Mouse (Mus musculus): Measurements from ENCODE around the gene Timm10b.
A peak's percentile ranks its signal among the peaks of the same experiment; 100 is the strongest.

Gene Timm10b

DNA sequence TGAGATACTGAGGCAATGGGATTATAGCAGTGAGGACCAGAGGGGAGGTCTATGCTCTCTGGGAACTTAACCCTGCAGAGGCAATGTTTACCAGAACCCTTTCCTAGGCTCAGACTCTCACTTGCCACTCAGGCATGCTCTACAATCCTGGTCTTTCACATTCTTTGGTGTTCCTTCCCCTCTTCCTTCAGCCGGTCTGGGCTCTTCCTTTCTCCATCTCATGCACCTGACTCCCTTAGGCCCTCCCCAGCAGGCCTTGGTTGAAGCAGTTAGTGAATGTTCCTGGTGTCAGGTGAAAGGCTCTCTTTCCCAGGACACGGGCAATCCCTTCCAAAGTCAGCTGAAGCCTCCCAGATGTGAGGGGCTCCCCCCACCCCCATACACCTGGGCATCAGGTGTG lies at the start of gene Timm10b:
Gene Timm10b (plus strand): TSS at position 301 of the 400 bp plus-strand sequence.
- no peak for DNase-seq (ENCODE audit: low spot score in 2 of 2)

DNA sequence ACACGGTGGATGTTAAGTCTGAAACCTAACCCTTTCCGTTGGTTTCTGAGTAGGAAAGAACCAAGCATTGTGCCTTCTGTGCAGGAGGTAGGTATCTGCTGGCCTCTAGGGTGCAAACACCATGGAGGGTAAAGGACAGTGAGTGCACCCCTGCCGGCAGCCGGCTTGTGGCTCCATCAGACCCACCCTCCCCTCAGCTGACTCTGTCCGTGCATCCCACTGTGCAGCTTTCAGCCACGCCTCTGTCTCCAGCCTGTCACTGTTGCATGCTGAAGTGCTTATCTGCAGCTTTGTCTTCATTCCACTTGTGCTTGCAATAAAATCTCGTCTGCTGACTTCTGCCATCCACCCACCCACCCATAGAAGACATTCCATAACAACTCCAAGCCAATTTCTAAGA lies 49.8 kb upstream of the Timm10b start:
- no peak for DNase-seq (ENCODE audit: low spot score in 2 of 2)

DNA sequence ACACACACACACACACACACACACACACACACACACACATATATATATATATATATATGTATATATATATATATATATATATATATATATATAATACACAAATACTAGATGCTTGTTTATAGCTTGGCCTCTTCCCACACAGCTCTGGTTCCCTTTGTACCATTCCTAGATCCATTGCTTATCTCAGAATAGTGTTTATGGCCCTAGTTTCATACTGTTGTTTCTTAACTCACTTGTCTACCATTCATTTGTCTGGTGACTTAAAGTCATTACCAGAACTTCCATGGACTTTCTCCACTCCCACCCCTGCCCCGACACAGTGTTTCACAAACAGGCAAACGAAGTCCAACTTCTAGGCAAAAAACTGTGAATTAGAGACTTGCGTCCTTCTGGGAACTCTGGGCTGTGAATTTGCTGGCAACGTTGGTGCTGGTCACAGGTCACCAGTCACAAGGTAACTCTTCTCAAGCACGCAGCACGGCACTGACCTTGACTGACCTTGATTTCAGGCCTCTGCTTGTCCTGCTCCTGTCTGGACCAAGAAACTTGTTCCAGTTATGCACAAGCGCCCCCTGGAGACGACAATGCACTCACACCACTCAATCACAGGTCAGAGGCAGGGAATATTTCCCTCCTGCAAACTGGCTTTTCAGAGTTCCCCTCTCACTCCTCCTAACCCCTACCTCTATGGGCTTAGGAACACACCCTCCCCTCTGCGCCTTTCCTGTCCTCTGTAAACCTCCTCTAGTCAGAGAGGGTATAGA lies 36.8 kb upstream of the Timm10b start:
- peak; percentile 27 to 30 for DNase-seq (ENCODE audit: low spot score in 2 of 2)

DNA sequence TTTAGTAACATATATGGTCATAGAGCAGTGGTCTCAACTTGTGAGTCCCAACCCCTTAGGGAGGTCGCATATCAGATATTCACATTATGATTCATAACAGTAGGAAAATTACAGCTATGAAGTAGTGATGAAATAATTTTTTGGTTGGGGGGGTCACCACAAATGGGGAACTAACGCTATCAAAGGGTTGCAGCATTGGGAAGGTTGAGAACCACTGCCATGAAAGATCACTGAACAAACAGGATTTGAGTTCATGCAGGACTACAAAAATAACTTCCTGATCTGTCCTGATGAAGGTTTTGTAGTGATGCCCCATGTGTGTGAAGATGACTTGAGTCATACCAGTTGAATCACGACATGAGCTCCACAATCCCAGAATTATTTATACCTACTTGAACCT lies 31.4 kb upstream of the Timm10b start:
- no peak for DNase-seq (ENCODE audit: low spot score in 2 of 2)

DNA sequence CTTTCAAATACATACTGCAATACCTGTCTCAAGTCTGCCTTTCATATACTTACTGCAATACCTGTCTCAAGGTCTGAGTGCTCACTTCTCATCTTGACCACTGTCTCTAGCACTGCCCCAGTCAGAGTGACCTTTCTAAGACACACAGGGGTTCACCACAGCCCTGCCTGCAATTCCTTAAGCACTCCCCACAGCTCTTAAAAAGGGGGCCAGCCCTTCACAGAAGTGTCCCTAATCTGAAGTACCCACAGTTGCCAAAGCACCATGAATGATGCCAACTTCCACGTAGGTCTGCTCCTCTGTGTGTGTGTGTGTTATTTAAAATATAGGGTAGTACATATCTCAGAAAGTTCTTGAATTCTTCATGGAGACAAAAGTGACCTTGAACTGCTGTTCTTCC lies 28.1 kb upstream of the Timm10b start:
- DNase-seq (ENCODE audit: low spot score in 2 of 2): no peak

DNA sequence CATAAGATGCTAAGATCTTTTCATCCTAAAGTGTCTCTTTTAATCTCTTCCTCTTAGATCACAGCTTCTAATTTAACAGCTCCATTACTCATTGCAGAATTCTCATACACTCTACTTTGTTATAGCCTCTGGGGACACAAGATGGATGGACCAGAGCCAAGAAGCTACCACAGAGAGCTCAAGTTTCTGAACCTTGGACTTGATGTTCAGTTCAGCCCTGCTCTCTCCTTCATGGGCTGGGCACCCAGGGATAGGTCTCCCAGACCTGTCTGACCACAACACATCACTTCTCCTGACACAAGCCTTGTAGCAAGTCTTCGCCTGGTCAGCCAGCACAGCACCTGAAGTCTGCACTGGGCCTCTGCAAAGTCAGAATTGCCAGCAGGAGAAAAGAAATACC lies 25.5 kb upstream of the Timm10b start:
- DNase-seq (ENCODE audit: low spot score in 2 of 2): no peak

DNA sequence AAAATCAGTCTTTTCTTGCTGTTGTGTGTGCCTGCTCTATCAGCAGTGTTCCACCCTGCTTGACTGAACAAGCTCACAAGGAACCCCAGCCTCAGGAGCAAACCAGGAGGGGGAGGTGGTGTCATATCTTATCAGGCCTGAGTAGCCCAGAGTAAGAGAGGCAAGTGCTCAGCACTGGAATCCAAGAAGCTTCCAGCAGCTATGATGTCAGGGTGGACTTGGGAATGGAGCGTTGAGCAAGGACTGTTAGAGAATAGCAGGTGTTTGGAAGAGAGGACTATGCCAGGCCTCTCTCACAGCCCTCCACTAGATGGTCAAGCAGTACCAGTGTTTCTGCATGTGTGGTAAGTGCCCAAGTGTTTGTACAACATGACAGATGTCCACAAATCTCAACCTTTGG lies 24.1 kb upstream of the Timm10b start:
- no peak for DNase-seq (ENCODE audit: low spot score in 2 of 2)

DNA sequence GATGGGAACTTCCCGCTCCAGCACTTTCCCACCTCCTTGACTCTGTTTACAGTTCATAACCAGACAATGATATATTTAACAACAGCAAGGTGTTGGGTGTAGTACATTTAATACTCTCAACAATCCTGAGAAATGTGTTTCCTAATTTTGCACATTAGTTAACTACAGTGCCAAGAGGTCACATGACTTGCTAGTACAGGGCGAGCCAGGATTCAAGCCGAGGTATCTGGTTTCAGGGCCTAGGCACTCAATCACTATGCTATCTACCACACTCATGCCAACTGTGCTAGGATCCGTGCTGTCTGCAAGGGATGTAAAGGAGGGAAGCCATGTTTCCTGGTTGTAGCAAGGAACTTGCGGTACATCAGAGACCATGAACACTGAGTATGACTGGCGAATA lies 23.3 kb upstream of the Timm10b start:
- no peak for DNase-seq (ENCODE audit: low spot score in 2 of 2)

DNA sequence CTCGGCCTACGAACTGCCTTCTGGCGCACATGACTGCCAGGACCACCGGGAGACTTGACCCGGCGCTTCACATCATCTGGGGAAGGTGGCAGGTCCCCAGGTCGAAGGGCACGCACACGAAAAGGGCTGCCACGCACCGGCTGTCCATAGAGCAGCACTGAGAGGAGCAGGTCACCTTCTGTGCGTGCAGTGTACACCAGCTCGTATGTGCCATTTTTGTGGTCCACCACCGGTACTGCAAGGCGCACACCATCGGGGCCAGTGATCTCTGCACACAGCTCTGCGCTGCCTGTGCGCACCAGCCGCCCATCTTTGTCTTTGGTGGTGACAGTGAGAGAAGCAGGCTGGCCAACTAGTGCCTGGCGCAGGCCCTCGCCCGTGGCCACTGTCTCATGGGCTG lies 22.0 kb upstream of the Timm10b start:
- no peak for DNase-seq (ENCODE audit: low spot score in 2 of 2)

DNA sequence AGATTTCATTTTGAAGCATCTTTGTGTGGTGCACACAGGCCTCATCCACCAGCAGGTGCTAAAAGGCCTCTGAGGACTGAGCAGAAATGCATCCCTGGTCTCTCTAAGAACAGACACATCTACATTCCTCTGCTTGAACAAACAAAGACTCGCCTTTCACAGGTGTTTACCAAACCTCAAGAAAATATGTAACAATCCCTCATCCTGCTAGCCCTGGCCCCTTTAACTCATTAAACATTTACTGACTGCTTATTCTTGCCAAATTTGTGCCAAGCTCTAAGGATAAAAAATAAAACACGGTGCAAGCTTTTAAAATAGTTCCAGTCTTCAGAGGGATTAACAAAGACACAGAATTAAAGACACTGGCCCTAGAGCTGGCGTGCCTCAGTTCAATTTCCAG lies 20.2 kb upstream of the Timm10b start:
- DNase-seq (ENCODE audit: low spot score in 2 of 2): no peak

DNA sequence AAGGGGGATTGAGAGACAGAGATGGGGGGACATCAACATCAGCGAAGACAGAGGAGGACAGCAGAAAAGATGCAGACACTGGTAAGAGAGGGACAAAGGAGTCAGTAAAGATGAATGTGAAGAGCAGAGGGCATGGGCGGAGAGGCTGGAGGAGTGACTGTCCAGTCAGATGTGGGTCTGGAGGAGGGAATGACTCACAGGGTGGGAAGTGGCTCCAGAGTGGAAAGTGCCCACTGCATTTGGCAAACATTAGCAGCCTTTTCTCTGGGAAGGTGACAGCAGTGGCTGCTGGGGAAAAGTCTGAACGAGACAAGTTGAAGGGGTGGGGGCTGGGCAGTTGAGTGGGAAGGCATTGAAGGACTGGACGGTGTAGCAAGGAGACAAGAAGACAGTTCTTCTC lies 18.8 kb upstream of the Timm10b start:
- DNase-seq (ENCODE audit: low spot score in 2 of 2): no peak

DNA sequence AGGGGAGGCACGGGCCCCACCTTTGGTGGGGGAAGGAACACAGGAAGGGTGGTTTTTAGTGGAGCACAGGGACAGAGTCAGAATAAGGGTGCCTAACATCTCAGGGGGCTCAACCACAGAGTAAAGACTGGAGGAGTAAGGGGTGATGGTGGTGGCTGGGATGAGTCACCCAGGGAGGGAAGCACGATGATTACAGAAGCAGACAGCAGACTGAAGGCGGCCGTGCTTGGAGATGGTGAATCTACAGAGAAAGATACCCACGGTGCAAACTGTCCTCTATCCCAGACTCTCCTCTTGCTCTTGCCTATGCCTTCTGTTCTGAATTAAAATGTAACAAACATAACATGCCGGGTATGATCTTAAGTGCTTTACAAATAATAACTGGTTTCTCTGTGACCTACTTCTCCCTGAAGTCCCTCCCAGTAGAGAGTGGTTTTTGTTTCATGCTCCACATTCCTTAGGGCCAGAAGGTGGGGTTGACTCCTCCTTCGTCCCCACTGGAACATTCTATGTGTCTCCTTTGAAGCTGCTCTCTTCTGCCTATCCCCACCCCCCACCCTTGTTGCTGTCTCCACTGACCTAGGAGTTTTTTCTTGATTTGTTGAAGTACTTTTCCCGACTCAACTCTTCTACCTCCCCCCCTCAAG lies 18.1 kb upstream of the Timm10b start:
- no peak for DNase-seq (ENCODE audit: low spot score in 2 of 2)

DNA sequence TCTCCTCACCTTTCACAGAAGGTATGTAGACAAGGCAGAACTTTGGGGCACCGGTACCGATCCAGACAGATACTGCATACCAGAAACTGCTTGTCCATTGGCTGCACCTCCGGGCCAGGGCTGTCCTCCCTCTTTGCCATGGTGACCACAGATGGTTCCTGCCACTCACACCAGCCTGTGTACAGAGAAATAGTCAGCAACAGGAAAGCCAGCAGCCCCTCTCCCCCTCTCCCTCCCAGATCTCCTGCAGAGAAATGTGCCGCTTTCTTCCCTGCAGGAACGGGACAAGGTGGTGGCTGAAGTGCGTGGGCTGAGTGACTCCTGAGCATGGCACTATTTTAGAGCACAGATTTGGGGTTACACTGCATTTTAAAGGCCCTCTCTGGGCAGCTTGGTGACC lies 14.5 kb upstream of the Timm10b start:
- DNase-seq (ENCODE audit: low spot score in 2 of 2): no peak

DNA sequence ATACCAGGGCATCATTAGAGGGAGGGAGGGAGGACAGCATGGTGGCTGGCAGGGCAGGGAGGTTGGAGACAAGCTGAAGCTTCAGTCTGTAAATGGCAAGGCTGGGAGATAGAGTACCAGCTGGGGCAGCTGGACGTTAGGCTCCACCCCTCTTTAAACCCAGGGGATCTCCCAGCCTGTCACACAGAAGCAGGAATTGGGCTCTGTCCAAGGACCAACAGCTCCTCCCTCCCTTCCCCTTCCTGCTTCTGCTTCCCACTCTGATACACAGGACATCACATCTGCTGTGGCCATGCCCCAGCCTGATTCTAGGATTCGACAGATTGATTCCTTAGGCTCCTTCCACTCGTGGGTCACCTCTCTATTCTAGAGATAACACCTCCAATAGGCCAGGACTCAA lies 11.2 kb upstream of the Timm10b start:
- DNase-seq (ENCODE audit: low spot score in 2 of 2): no peak

DNA sequence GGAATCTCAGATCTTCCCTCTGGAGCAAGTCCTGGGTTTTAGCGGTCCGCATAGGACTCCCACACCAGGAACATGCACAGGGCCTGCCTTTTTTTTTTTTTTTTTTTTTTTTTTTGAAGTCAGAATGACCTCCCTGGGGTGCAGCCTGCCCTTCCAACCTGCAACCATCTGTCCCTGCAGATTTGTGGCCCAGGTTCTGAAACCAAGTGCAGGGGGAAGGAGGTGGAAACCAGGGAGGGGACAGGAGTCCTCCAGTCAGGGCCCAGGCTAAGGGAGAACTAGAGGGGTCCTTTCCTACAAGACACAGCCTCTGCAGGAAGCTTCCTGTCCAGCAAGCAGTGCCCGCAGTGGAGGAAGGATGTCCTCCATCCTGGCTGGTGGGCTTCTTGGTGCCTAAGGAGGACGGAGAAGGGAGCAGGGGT lies 7.3 kb upstream of the Timm10b start:
- no peak for DNase-seq (ENCODE audit: low spot score in 2 of 2)

DNA sequence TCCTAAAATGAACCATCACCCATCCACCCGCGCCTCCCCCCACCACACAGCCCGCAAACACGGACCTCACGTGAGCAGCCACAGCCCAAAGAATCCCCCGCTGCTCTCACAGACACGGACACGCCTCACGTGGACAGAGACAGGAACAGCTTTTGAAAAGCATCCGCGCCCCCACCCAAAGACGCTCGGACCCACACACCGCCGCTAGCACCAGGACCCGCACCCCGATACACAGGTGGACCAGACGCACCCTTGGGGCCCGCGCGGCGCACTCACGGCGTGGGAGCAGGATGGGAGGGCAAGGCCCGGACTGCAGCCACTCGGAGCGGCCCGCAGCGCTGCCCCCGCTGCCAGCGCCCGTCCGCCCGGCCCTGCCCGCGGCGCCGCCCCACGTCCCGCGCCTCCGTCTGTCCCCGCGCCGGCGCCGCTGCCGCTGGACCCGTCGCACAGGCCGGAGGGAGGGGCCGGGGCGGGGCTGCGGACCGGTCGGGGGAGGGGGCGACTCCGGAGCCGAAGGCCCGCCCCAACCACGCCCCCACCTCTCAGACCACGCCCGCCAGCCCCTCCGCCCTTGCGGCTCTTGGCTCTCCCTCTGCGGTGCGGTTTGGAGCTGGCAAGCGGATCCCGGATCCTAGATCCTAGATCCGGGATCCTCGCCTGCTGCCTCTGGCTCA lies 6.6 kb upstream of the Timm10b start, which contains the start of gene Trim3:
Gene Trim3 (minus strand): TSS at position 445 of the 674 bp plus-strand sequence.
- DNase-seq (ENCODE audit: low spot score in 2 of 2): peak; percentile 87 to 90

DNA sequence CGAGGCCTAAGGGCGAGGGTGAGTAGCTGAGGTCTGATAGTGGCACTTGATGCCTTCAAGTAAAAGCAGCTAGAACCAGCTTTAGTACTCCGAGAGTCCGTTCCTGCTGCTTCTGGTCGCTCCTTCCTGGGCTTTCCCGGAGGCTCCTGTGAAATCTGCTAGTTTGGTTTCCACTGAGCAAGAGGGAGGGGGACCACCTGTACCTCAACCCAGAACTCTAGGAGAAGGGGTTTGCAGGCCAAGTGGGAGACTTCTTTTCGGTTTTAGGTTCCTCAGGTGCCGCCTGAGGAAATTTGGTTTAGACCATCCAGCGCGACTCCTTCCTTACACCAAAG lies 6.1 kb upstream of the Timm10b start:
- no peak for DNase-seq (ENCODE audit: low spot score in 2 of 2)

DNA sequence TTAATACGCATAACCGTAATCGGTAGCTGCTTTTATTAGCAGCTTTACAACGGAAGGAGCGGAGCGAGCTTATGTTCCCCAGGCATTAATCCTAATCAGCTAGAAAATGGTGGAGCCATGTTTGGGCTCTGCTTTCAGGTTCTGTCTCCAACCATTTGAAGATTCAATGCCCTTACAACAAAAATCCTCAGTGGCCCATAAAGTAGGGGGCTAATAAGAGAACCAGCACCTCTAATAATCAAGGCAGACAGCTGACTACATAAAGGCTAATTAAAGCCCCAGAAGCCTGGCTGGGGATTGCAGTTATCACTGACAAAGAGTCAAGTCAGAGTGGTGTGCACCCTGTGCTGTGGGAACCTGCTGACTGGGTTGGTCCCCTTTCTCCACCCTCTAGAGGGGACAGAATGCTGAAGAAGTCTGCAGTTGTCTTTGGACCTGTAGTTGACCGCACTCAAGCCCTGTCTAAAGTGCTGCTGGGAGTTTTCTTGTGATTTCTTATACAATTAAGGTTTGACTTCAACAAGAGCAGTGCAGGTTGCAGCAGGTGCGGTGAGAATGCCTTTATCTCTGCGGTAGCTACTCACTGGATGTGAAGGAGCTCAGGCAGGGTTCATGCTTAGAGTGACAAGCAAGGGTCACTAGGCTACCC lies 5.5 kb upstream of the Timm10b start:
- DNase-seq (ENCODE audit: low spot score in 2 of 2): no peak

DNA sequence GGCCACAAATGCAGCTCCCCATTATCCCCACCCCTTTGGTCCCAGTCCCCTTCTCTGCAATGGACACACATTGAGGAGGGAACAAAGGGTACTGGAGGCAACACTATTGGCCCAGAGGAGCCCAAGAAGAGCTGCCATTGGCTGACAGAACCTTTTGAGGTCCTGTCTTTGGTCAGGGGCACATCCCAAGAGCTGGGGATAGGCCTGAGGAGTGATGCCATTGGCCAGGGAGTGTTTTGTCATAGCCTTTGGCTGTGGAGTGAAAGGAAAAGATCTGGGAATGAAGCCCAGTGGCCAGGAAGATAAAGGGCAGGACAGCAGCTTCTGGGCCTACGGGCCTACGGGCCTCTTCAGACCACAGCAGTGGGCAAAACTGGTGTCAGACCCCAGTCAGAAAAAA lies 4.1 kb upstream of the Timm10b start:
- DNase-seq (ENCODE audit: low spot score in 2 of 2): no peak

DNA sequence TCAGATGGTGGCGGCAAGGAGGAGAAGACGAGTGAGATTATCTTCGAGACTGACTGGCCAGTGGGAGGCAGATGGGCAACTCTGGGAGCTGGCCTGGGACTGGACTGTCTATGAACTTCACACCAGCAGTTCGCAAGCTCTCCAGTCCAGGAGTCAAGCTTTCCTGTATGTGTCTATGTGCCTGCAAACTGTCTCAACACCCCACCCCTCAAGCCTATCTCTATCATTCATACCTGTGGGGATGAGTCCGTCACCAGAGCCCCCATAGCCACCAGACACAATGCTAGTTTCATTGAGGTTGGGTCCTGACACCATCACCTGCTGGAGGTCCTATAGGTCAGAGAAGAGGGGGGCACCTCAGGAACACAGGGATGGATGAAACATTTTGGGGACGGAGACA lies 1.1 kb upstream of the Timm10b start:
- no peak for DNase-seq (ENCODE audit: low spot score in 2 of 2)

DNA sequence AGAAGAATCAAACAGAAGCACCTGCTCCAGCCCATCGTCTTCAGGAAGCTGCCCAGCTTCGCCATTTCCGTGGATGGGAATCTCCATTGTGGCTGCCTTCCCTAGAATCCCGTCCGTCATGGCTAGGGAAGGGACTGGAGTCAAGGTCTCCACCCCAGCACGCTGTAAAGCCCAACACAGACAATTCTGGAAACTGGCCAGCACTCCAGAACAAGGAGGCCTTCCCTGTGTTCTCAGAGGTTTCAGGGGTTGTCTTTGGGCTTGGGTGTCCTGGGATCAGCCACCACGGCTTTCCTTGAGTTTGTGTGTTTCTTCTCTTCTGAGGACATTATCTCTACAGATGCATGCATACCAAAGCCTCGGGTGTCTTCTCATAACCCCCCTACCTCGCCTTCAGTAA lies 552 bp upstream of the Timm10b start:
- DNase-seq (ENCODE audit: low spot score in 2 of 2): no peak

DNA sequence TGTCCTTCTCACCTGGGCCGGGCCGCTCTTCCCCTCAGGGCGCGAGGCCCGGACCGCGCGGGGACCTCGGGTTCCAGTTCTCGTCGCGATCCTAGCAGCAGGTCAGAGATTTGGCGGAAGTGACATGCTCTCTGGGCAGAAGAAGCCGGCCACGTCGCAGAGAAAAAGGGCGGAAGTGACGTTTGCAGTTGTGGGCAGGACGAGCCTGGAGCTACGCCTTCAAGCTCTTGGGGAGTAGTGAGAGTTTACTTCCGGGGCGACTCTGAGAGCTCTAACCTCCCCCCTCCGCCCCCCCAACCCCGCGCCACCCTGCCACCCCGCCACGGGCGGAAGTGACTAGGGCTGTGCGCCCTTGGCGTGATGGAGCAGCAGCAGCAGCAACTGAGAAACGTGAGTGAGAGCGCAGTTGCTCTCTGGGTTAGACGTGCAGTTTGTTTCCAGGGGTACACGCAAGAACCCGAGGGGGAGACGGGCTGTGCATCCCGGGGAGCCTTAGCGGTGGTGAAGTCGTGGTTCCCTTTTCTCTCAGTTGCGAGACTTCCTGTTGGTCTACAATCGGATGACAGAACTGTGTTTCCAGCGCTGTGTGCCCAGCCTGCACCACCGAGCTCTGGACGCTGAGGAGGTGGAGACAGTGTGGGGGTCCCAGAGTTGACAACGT lies 507 bp downstream of the Timm10b start, which contains the start of the genes Arfip2 and Gm45799:
Gene Arfip2 (minus strand): TSS at position 184 of the 661 bp plus-strand sequence.
Gene Gm45799 (plus strand): TSS at position 320 of the 661 bp plus-strand sequence.
- DNase-seq (ENCODE audit: low spot score in 2 of 2): peak; percentile 91 to 97

All from urinary bladder, adult 18-20 months (tissue).